Mouse (Mus musculus) intestine, embryonic 15.5 days (tissue): ENCODE measurements around the gene Emx1. TPM values are rescaled to one million over a fixed set of nuclear protein-coding genes. Genes with fewer than 3 reads are reported as not detected.

Experiments
- ATAC-seq: fragments of 200-750 bp; cut with Nextera tagmentation; 2 replicates; pipeline ENCODE4 v1.8.0; 2017; ENCODE audit warnings: moderate TSS enrichment, moderate library complexity
- H3K27ac ChIP-seq: fragments of 300-500 bp; sonication (generic); 2 replicates; pipeline ENCODE4 v1.5.1; 2015; ENCODE audit warnings: mild to moderate bottlenecking, inconsistent platforms
- H3K27me3 ChIP-seq: fragments of 300-500 bp; sonication (generic); replicated peaks from 2 replicates; pipeline ENCODE4 v1.6.1; 2015; ENCODE audit warnings: inconsistent platforms
- H3K36me3 ChIP-seq: fragments of 300-500 bp; sonication (generic); 2 replicates; pipeline ENCODE4 v1.6.1; 2015; ENCODE audit warnings: inconsistent platforms
- H3K4me1 ChIP-seq: fragments of 300-500 bp; sonication (generic); replicated peaks from 2 replicates; pipeline ENCODE4 v1.6.1; 2015; ENCODE audit warnings: inconsistent platforms
- H3K4me2 ChIP-seq: fragments of 300-500 bp; sonication (generic); replicated peaks from 2 replicates; pipeline ENCODE4 v1.6.1; 2015; ENCODE audit warnings: mild to moderate bottlenecking, inconsistent platforms
- H3K4me3 ChIP-seq: fragments of 300-500 bp; sonication (generic); replicated peaks from 2 replicates; pipeline ENCODE4 v1.5.1; 2015; ENCODE audit warnings: inconsistent platforms
- H3K9ac ChIP-seq: fragments of 300-500 bp; sonication (generic); 2 replicates; pipeline ENCODE4 v1.6.1; 2015; ENCODE audit warnings: inconsistent platforms
- H3K9me3 ChIP-seq: fragments of 300-500 bp; sonication (generic); 2 replicates; pipeline ENCODE4 v1.6.1; 2016; ENCODE audit warnings: inconsistent platforms
- WGBS: fragments of 180-500 bp; shearing (Covaris S2); methylation state at CpG from one replicate; pipeline ENCODE4 v1.1.7; 2015; 5-methylcytosine and 5-hydroxymethylcytosine counted together
- polyA plus RNA-seq: library from polyadenylated mRNA; unstranded; fragments of >200 nt; fragmentation: Nextera tagmentation; extraction: Ambion mirVana; gene quantifications from 2 replicates; pipeline ENCODE4 v1.2.1, GENCODE M21; 2015

Gene Emx1
- polyA plus RNA-seq, 1 experiment from 2014 or later = not detected

DNA sequence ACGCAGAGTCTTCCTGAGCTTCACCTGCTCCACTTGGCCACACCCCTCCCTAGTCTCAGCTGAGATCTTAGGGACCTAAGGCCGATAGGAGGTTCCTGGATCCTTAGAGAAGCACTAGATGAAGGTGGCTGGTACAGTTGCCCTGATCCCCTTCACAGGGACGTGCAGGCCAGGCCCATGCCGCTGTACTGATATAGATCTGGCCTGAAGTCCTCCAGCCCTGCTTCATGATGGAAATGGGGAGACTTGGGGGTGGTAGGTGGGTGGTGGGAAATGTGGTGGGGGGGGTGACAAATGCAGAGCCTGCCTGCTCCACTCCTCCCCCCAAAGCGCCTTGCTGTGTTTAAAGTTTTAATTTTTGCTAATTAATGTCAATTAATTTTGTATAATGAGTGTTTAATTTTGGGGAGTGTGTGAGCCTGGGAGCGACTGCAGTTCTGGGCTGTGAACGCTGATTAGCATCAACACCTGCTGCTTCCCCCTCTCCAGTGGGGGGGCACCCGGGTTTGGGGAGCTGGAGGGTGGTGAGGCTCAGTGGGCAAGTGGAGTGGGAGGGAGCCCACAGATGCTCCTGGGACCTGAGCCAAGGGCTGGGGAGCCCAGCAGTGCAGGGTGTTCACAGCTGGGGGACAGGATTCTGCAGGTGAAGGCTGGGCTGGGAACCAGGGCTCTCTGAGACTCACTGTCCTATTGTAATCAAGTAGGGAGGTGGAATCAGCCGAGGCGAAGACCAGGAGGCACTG is 50.5 kb downstream of the Emx1 start:
- 70% methylated on average over 10 of the region's 10 CpGs for WGBS
- Histone ChIP-seq H3K27me3 (no peaks in the 10 kb centered on the region), H3K4me1 (peaks cover 5% of the 10 kb centered on the region), H3K9me3 (no peaks in the 10 kb centered on the region), H3K4me2 (no peak overlapping the region), H3K9ac (no peak overlapping the region), H3K36me3 (no peaks in the 10 kb centered on the region), H3K4me3 (no peak overlapping the region), H3K27ac (no peak overlapping the region)
- ATAC-seq = no peak

DNA sequence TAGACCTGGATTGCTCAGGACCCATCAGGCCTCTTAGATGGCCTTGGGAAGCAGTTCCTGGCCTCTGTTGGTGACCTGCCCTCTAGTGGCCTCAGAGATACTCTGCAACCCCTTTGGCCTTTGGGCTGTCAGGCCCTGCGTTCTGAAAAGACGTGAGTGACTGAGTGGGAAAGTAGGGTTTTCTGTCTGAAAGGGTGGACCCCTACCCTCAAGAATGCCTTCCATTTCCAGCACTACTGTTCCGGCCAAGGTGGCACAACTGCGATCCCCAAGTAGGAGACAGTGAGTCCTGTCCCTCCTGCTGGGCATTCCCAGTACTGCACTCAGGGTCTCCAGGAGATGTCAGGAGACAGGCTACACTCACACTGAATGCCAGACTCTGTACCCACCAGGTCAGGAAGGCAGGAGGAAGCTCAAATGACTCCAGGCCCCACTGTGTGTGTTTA is 51.8 kb downstream of the Emx1 start:
- H3K4me2 ChIP-seq = peak overlapping the region; percentile 46

DNA sequence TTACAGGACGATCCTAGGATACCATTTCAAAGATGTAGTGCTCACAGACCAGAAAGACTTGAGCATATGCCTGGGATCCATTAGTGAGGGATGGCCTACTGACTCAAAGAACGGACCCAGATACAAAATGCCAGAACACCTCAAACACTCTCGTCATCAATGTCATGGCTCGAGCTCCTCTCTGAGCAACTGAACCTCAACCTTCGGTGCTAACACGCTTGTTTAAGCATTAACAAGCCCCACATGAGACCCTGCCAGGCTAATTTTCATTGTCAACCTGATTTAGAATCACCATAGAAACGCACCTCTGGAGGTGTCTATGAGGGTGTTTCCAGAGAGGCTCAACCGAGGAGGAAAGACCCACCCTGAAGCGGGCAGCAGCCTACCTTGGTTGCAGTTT is 62.6 kb downstream of the Emx1 start:
- Histone ChIP-seq H3K4me2 (no peak overlapping the region), H3K4me1 (no peaks in the 10 kb centered on the region), H3K4me3 (no peak overlapping the region), H3K27me3 (no peaks in the 10 kb centered on the region), H3K9ac (no peak overlapping the region), H3K27ac (no peak overlapping the region), H3K9me3 (no peaks in the 10 kb centered on the region), H3K36me3 (no peaks in the 10 kb centered on the region)
- no peak for ATAC-seq
- 82% methylated on average over 9 of the region's 9 CpGs for WGBS

More for the DNA sequence above, 51.8 kb downstream of the Emx1 start:
- no peaks in the 10 kb centered on the region for H3K4me1 ChIP-seq
- H3K4me3 ChIP-seq = no peak overlapping the region
- no peak overlapping the region for H3K9ac ChIP-seq
- no peak overlapping the region for H3K27ac ChIP-seq
- 17% methylated on average over 4 of the region's 4 CpGs for WGBS
- peak; percentile 66 for ATAC-seq
- H3K9me3 ChIP-seq = no peaks in the 10 kb centered on the region
- H3K27me3 ChIP-seq = no peaks in the 10 kb centered on the region
- no peaks in the 10 kb centered on the region for H3K36me3 ChIP-seq

DNA sequence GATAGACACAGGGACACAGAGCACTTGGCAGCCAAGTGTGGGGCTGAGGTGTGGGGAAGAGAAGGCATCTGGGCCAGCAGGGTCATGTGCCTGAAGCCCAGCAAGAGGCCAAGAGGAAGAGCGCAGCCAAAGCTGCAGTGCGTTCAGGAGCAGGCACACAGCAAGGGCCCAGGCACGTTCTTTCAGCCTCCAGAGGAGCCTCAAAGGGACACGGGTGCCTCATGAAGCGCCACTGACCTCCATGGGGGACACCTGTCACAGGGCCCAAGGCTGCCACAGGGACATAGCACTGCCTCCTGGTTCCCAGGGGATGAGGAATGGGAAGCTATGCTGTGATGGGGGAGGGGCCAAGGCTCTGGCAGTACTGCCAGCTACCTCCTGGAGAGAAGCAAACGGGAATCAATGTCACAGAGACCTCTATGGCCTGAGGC is 63.6 kb downstream of the Emx1 start:
- ATAC-seq = no peak
- H3K9ac ChIP-seq = no peak overlapping the region
- H3K4me1 ChIP-seq = no peaks in the 10 kb centered on the region
- WGBS = 50% methylated on average over 6 of the region's 6 CpGs
- H3K27ac ChIP-seq = no peak overlapping the region
- H3K36me3 ChIP-seq = no peaks in the 10 kb centered on the region
- no peaks in the 10 kb centered on the region for H3K27me3 ChIP-seq
- no peak overlapping the region for H3K4me3 ChIP-seq
- H3K9me3 ChIP-seq = no peaks in the 10 kb centered on the region
- no peak overlapping the region for H3K4me2 ChIP-seq

DNA sequence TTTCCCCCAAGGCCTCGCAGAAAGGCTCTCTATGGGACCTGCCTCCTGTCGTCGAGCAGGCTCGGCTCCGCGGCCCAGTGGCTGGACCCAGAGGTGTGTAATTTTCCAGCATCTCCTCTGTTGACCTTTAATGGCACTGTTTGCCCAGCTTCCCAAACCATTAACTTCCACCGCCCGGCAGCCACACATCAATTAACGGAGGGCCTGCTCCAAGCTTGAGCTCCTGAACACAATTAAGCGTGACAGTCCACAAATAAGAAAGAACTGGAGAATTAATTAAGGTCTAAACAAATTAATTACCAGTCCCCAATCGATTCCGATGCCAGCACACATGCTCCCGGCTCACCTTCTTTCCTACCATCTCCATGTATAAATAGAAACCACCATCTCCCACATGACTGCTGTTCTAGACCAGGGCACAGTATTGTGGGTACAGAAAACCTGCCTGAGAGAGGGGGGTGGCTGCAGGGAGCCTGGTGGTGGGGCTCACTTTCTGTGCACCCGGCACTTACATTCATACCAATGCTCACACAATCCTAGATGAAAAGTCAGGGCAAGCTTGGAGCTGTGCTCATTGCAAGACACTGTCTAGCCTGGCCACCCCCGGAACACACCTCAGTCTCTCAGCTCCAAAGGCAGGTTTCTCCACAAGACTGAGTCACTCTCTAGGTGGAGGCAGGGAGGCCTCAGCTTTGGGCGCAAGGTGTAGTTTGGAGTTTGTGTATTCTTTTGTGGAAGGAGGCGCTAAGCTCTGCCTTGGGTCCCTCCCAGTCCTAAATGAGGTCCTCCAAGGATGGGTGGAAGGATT is 65.2 kb downstream of the Emx1 start:
- Histone ChIP-seq H3K9me3 (no peaks in the 10 kb centered on the region), H3K36me3 (no peaks in the 10 kb centered on the region), H3K27ac (no peak overlapping the region), H3K9ac (no peak overlapping the region), H3K4me1 (no peaks in the 10 kb centered on the region), H3K4me3 (no peak overlapping the region), H3K4me2 (no peak overlapping the region), H3K27me3 (no peaks in the 10 kb centered on the region)
- WGBS = 82% methylated on average over 17 of the region's 17 CpGs
- ATAC-seq = no peak

DNA sequence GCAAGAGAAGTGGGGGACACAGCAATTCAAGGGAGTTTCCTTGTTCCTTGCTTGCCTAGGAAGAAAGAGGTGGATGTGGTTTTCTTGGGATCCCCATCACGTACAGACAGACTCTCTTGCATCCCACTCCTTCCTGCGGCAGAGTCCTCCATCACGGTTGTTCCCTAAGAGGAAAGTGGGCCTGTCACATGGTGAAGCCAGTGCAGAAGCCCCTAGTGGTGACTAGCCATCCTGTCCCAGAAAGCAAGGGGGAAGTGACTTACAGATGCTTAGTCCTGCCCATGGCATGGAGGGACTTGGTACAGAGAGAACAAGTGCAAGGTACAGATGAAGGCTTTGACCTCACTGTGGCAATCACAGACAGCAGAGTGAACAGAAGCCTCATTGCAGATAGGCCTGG is 66.0 kb downstream of the Emx1 start:
- H3K27ac ChIP-seq = no peak overlapping the region
- H3K9ac ChIP-seq = no peak overlapping the region
- H3K4me3 ChIP-seq = no peak overlapping the region
- ATAC-seq = no peak
- 78% methylated on average over 3 of the region's 3 CpGs for WGBS
- no peaks in the 10 kb centered on the region for H3K9me3 ChIP-seq
- H3K27me3 ChIP-seq = no peaks in the 10 kb centered on the region
- no peaks in the 10 kb centered on the region for H3K4me1 ChIP-seq
- H3K36me3 ChIP-seq = no peaks in the 10 kb centered on the region
- no peak overlapping the region for H3K4me2 ChIP-seq

Other genes with a start within 250 kb of the Emx1 start
- 19.5 and 21.3 TPM in 2 replicates for gene Exoc6b, start 117.9 kb upstream of the Emx1 start, polyA plus RNA-seq
- gene Spr, start 49.7 kb upstream of the Emx1 start, polyA plus RNA-seq = 77.0 and 82.9 TPM in 2 replicates
- 6.7 and 7.7 TPM in 2 replicates for gene Sfxn5, start 146.0 kb downstream of the Emx1 start, polyA plus RNA-seq
- gene Rab11fip5, start 187.2 kb downstream of the Emx1 start, polyA plus RNA-seq = 12.0 and 14.7 TPM in 2 replicates
- not detected in 2 replicates for gene Noto, start 236.4 kb downstream of the Emx1 start, polyA plus RNA-seq
- gene Smyd5, start 244.6 kb downstream of the Emx1 start, polyA plus RNA-seq = 49.8 and 52.8 TPM in 2 replicates